Mouse (Mus musculus): ENCODE measurements around the gene Znhit2. TPM values are rescaled to one million over a fixed set of nuclear protein-coding genes. Genes with fewer than 3 reads are reported as not detected.

Gene Znhit2
- polyA plus RNA-seq, 1 experiment from 2014 or later, result 28.6 TPM

DNA sequence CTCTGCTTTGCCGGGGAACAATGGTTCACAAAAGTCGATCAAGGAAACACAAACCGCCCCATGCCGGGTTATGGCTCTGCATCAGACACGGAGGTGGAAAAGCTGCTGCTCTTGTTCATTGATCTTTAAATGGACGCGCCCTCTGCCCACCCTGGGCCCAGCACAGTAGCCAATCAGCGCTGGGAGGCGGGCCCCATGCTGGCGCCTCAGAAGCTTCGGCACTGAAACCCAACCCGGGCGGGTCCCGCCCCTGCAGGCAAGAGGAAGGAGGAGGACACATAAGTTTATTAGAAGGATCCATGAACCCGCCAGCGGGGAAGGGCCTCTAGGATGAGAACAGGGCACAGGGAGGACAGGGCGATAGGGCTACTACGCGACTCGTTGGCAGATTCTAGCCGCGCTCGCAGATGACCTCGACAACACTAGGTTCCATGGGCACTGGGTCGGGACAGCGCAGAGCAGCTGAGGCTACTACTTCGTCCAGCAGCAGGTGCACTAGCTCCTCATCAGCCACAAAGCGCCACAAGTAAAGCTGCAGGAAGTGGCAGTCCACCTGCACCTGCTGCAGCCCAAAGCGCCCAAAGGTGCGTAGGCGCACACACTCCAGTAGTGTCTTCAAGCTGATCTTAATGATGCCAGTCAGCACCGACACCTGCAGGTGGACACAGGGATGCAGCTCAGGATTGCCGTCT, 6.9 kb downstream of the Znhit2 start, which contains the start of gene Tm7sf2:
TSS of gene Tm7sf2 (minus strand) at position 650 of the 692 bp plus-strand sequence.
- H3K27me3 ChIP-seq (ENCODE audit: control insufficient read depth, insufficient read depth, low read depth, low read length), result no peaks in the 10 kb centered on the region
- peak within 1 kb of the TSS; percentile 93 for H3K4me2 ChIP-seq (ENCODE audit: low read depth, low read length)
- WGBS, result 9% methylated on average over 33 of the region's 33 CpGs
- peak within 1 kb of the TSS; percentile 54 for H3K27ac ChIP-seq (ENCODE audit: low read length)
- H3K9me3 ChIP-seq (ENCODE audit: control insufficient read depth, low read length), result no peaks in the 10 kb centered on the region
- peak within 1 kb of the TSS; percentile 64 for H3K9ac ChIP-seq (ENCODE audit: low read length)
- peak within 1 kb of the TSS; percentile 49 for H3K4me3 ChIP-seq (ENCODE audit: low read length)
- H3K36me3 ChIP-seq (ENCODE audit: control insufficient read depth, insufficient read depth, low read length), result peaks cover 18% of the 10 kb centered on the region
- peaks cover 17% of the 10 kb centered on the region for H3K4me1 ChIP-seq (replicated peaks; ENCODE audit: control insufficient read depth, insufficient read depth, low read length)
- peak; percentile 96 for ATAC-seq (ENCODE audit: low read depth)

GRCm38 (mm10) chr19:6068951-6069350, 8.0 kb downstream of the Znhit2 start:
- Histone ChIP-seq H3K9me3 (ENCODE audit: control insufficient read depth, low read length) (no peaks in the 10 kb centered on the region), H3K27ac (ENCODE audit: low read length) (no peak overlapping the region), H3K9ac (ENCODE audit: low read length) (no peak overlapping the region), H3K4me2 (ENCODE audit: low read depth, low read length) (no peak overlapping the region), H3K36me3 (ENCODE audit: control insufficient read depth, insufficient read depth, low read length) (peaks cover 19% of the 10 kb centered on the region), H3K4me3 (ENCODE audit: low read length) (no peak overlapping the region), H3K27me3 (ENCODE audit: control insufficient read depth, insufficient read depth, low read depth, low read length) (no peaks in the 10 kb centered on the region), H3K4me1 (replicated peaks; ENCODE audit: control insufficient read depth, insufficient read depth, low read length) (peaks cover 16% of the 10 kb centered on the region)
- no peak for ATAC-seq (ENCODE audit: low read depth)
- WGBS, result 68% methylated on average over 4 of the region's 4 CpGs

DNA sequence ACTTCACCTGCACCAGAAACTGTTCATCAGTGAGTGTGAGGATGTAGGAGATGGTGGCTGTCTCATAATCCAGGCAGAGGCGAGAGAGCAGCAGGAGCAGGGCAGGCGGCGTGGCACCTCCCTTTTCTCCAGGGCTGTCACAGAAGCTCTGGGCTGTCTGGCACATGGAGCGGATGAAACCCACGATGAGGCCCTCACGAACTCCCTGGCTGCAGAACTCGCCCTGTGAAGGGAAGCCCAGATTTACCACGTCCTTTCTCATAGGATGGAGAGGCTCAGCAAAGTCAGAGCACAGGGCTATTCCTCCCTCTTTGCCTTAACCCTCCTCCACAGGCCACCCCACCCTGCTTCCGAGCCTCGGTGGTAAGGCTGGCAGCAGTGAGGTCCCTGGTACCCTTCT, 8.9 kb downstream of the Znhit2 start:
- Histone ChIP-seq H3K36me3 (ENCODE audit: control insufficient read depth, insufficient read depth, low read length) (peaks cover 21% of the 10 kb centered on the region), H3K9me3 (ENCODE audit: control insufficient read depth, low read length) (no peaks in the 10 kb centered on the region), H3K27ac (ENCODE audit: low read length) (no peak overlapping the region), H3K4me1 (replicated peaks; ENCODE audit: control insufficient read depth, insufficient read depth, low read length) (peaks cover 16% of the 10 kb centered on the region), H3K4me3 (ENCODE audit: low read length) (no peak overlapping the region), H3K4me2 (ENCODE audit: low read depth, low read length) (no peak overlapping the region), H3K9ac (ENCODE audit: low read length) (no peak overlapping the region), H3K27me3 (ENCODE audit: control insufficient read depth, insufficient read depth, low read depth, low read length) (no peaks in the 10 kb centered on the region)
- no peak for ATAC-seq (ENCODE audit: low read depth)
- WGBS, result 83% methylated on average over 10 of the region's 10 CpGs

- H3K36me3 ChIP-seq (ENCODE audit: control insufficient read depth, insufficient read depth, low read length), result peaks cover 24% of the 10 kb centered on the region
These were observed 9.7 kb downstream of the Znhit2 start for GRCm38 (mm10) chr19:6070571-6071250.

GRCm38 (mm10) chr19:6071261-6071660, 10.3 kb downstream of the Znhit2 start:
- H3K4me2 ChIP-seq (ENCODE audit: low read depth, low read length), result no peak overlapping the region
- H3K4me3 ChIP-seq (ENCODE audit: low read length), result no peak overlapping the region
- peaks cover 20% of the 10 kb centered on the region for H3K4me1 ChIP-seq (replicated peaks; ENCODE audit: control insufficient read depth, insufficient read depth, low read length)
- peaks cover 24% of the 10 kb centered on the region for H3K36me3 ChIP-seq (ENCODE audit: control insufficient read depth, insufficient read depth, low read length)
- no peaks in the 10 kb centered on the region for H3K27me3 ChIP-seq (ENCODE audit: control insufficient read depth, insufficient read depth, low read depth, low read length)
- H3K27ac ChIP-seq (ENCODE audit: low read length), result no peak overlapping the region
- 92% methylated on average over 19 of the region's 19 CpGs for WGBS
- no peaks in the 10 kb centered on the region for H3K9me3 ChIP-seq (ENCODE audit: control insufficient read depth, low read length)
- H3K9ac ChIP-seq (ENCODE audit: low read length), result no peak overlapping the region
- ATAC-seq (ENCODE audit: low read depth), result no peak

More at GRCm38 (mm10) chr19:6070571-6071250, 9.7 kb downstream of the Znhit2 start:
- ATAC-seq (ENCODE audit: low read depth), result no peak
- Histone ChIP-seq H3K9ac (ENCODE audit: low read length) (no peak overlapping the region), H3K4me1 (replicated peaks; ENCODE audit: control insufficient read depth, insufficient read depth, low read length) (peaks cover 16% of the 10 kb centered on the region), H3K4me3 (ENCODE audit: low read length) (no peak overlapping the region), H3K27me3 (ENCODE audit: control insufficient read depth, insufficient read depth, low read depth, low read length) (no peaks in the 10 kb centered on the region), H3K27ac (ENCODE audit: low read length) (no peak overlapping the region), H3K4me2 (ENCODE audit: low read depth, low read length) (no peak overlapping the region), H3K9me3 (ENCODE audit: control insufficient read depth, low read length) (no peaks in the 10 kb centered on the region)
- 86% methylated on average over 31 of the region's 31 CpGs for WGBS

DNA sequence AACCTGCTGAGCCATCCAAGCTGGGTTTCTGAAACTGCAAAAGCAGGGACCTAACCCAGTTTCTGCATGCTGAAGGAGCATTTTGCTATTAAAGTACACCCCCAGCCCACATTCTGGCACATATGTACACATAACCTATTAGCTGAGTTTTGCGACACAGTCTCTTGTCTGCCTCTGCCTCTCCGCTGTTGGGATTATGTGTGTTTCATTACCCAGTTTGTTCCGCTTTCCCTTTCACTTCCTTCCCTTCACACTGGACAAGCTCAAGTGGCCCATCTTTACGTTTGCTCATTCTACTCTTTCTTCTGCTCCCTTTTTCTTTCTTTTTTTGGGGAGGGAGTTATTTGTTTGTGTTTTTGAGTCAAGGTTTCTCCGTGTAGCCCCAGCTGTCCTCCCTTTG, 12.9 kb downstream of the Znhit2 start:
- no peaks in the 10 kb centered on the region for H3K27me3 ChIP-seq (ENCODE audit: control insufficient read depth, insufficient read depth, low read depth, low read length)
- no peak overlapping the region for H3K4me2 ChIP-seq (ENCODE audit: low read depth, low read length)
- H3K27ac ChIP-seq (ENCODE audit: low read length), result no peak overlapping the region
- H3K4me1 ChIP-seq (replicated peaks; ENCODE audit: control insufficient read depth, insufficient read depth, low read length), result peaks cover 6% of the 10 kb centered on the region
- H3K9ac ChIP-seq (ENCODE audit: low read length), result no peak overlapping the region
- ATAC-seq (ENCODE audit: low read depth), result no peak
- peaks cover 20% of the 10 kb centered on the region for H3K36me3 ChIP-seq (ENCODE audit: control insufficient read depth, insufficient read depth, low read length)
- no peaks in the 10 kb centered on the region for H3K9me3 ChIP-seq (ENCODE audit: control insufficient read depth, low read length)
- WGBS, result 90% methylated on average over 5 of the region's 5 CpGs
- H3K4me3 ChIP-seq (ENCODE audit: low read length), result no peak overlapping the region

DNA sequence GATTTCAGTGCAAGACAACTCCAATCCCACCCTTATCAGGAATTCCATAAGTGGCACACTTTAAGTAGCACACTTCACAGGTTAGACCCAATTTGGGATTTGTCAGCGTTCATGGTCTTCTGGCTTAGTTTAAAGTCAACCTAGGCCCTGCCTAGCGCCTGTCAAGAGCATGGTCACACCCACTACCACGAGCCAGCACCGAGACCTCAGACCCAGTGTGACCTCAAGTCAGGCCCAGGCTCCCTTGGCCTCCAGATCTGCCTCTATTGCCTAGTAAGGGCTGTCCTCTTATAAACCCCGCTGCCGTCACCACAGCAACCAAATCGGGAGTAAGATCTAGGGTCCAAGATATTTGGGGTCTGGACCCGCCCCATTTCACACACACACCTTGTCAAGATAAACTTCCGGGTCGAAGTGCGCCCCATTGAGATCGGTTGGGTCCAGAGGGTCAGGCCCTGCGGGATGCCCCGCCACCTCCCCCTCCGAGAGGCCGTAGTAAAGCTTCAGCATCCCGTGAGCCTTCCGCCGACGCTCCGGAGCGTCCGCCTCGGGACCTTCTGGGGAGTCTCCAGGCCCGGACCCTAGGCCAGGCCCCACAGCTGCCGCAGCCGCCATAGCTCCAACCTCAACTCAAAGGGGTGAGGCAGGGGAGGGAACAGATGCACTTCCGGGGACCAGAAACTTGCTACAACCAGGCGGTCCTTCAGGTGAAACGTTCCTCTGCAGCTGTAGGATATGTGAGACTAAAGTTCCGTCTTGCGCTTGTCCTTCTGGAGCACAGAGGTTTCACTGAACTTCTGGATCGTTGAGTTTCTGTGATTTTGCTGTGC, 15.8 kb downstream of the Znhit2 start, which contains the start of gene Vps51:
TSS of gene Vps51 (minus strand) at position 668 of the 830 bp plus-strand sequence.
- Histone ChIP-seq H3K27ac (ENCODE audit: low read length) (peak within 1 kb of the TSS; percentile 86), H3K9ac (ENCODE audit: low read length) (peak within 1 kb of the TSS; percentile 90), H3K4me3 (ENCODE audit: low read length) (peak within 1 kb of the TSS; percentile 92), H3K4me2 (ENCODE audit: low read depth, low read length) (peak within 1 kb of the TSS; percentile 93), H3K4me1 (replicated peaks; ENCODE audit: control insufficient read depth, insufficient read depth, low read length) (peaks cover 6% of the 10 kb centered on the region), H3K9me3 (ENCODE audit: control insufficient read depth, low read length) (no peaks in the 10 kb centered on the region), H3K36me3 (ENCODE audit: control insufficient read depth, insufficient read depth, low read length) (peaks cover 15% of the 10 kb centered on the region), H3K27me3 (ENCODE audit: control insufficient read depth, insufficient read depth, low read depth, low read length) (no peaks in the 10 kb centered on the region)
- WGBS, result under 1% methylated on average over 33 of the region's 33 CpGs
- ATAC-seq (ENCODE audit: low read depth), result peak; percentile 91

GRCm38 (mm10) chr19:6079983-6080480, 19.0 kb downstream of the Znhit2 start, which contains the start of gene Tmem262:
Gene Tmem262, plus strand, starts transcription at chr19:6080033.
- no peaks in the 10 kb centered on the region for H3K27me3 ChIP-seq (ENCODE audit: control insufficient read depth, insufficient read depth, low read depth, low read length)
- 89% methylated on average over 12 of the region's 12 CpGs for WGBS
- no peak within 1 kb of the TSS for H3K4me3 ChIP-seq (ENCODE audit: low read length)
- peaks cover 11% of the 10 kb centered on the region for H3K36me3 ChIP-seq (ENCODE audit: control insufficient read depth, insufficient read depth, low read length)
- H3K9ac ChIP-seq (ENCODE audit: low read length), result no peak within 1 kb of the TSS
- H3K27ac ChIP-seq (ENCODE audit: low read length), result no peak within 1 kb of the TSS
- H3K4me2 ChIP-seq (ENCODE audit: low read depth, low read length), result no peak within 1 kb of the TSS
- peaks cover 13% of the 10 kb centered on the region for H3K4me1 ChIP-seq (replicated peaks; ENCODE audit: control insufficient read depth, insufficient read depth, low read length)
- ATAC-seq (ENCODE audit: low read depth), result no peak
- no peaks in the 10 kb centered on the region for H3K9me3 ChIP-seq (ENCODE audit: control insufficient read depth, low read length)

All from lung, embryonic 16.5 days (tissue).